In the genomic region with DNA sequence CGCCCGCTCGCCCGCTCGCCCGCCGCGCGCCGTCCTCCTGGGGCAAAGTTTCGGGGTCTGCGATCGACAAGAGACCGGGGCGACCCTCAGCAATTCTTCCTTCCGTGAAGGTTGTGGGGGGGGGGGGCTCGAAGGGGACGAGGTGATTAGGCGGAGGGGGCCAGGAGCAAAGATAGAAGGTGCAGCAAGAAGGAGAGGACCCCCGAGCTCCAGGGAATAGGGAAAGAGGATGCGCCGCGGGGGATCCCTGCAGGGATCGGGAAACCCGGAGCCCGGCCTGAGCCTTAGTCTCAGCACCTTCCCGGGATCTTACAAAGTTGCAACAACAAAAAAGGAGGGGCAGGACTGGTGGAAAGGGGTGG, we compare ENCODE assay signal across 8 mouse cellular contexts. TPM values are rescaled to one million over a fixed set of nuclear protein-coding genes. Genes with fewer than 3 reads are reported as not detected.
DNase-seq lines count a peak whose midpoint lies in the region; ATAC-seq and TF ChIP-seq lines count a peak whose summit lies in the region.

No protein-coding gene starts in this region.

- H3K36me3 ChIP-seq in erythroblast, embryonic 14.5 days (ENCODE audit: control insufficient read depth), result no peaks in the 10 kb centered on the region
- H3K36me3 ChIP-seq in testis, adult 2 months (ENCODE audit: control insufficient read depth, insufficient read depth, low read length), result no peaks in the 10 kb centered on the region
- H3K36me3 ChIP-seq in liver, embryonic 12.5 days, result peaks cover 3% of the 10 kb centered on the region; the same call in 1 of the 2 replicates

- no peak for TF ChIP-seq CTCF in testis, adult 2 months (IDR thresholded peaks at IDR 0.05; ENCODE audit: control insufficient read depth, insufficient read depth, insufficient replicate concordance, low read depth, low read length)

- peak overlapping the region; percentile 75 for H3K4me3 ChIP-seq in erythroblast, embryonic 14.5 days (replicated peaks)
- H3K4me3 ChIP-seq in testis, adult 2 months (ENCODE audit: control insufficient read depth, low read depth, low read length), result peak overlapping the region; percentile 76
- peak overlapping the region; percentile 78 for H3K4me3 ChIP-seq in liver, embryonic 12.5 days

- no peak for ATAC-seq in erythroblast, adult 5-6 weeks (replicated peaks; ENCODE audit: low FRiP score, poor library complexity, severe bottlenecking)
- no peak for ATAC-seq in liver, embryonic 12.5 days

- 7% methylated on average over 23 of the region's 27 CpGs for WGBS in liver, embryonic 12.5 days (ENCODE audit: insufficient replicate concordance)

- 0 out of 2 replicates have a peak overlapping the region, but pooled peaks have one; percentile 6 for H3K27ac ChIP-seq in testis, adult 2 months (ENCODE audit: control insufficient read depth, insufficient read depth, low read depth, low read length)
- peak overlapping the region; percentile 92; the same call in 1 of the 2 replicates for H3K27ac ChIP-seq in liver, embryonic 12.5 days

- H3K4me2 ChIP-seq in liver, embryonic 12.5 days, result peak overlapping the region; percentile 89

- H3K27me3 ChIP-seq in erythroblast, embryonic 14.5 days (ENCODE audit: control insufficient read depth), result peaks cover 35% of the 10 kb centered on the region
- H3K27me3 ChIP-seq in testis, adult 2 months (ENCODE audit: control insufficient read depth, insufficient read depth, low read length), result no peaks in the 10 kb centered on the region
- H3K27me3 ChIP-seq in liver, embryonic 12.5 days (replicated peaks), result peaks cover 26% of the 10 kb centered on the region

- TF ChIP-seq POLR2A in testis, adult 2 months (IDR thresholded peaks at IDR 0.05; ENCODE audit: control insufficient read depth, low read depth, low read length), result no peak

- no peaks in the 10 kb centered on the region for H3K9me3 ChIP-seq in erythroblast, embryonic 14.5 days (ENCODE audit: control insufficient read depth, low read length)
- no peaks in the 10 kb centered on the region for H3K9me3 ChIP-seq in liver, embryonic 12.5 days (replicated peaks)

- H3K4me1 ChIP-seq in erythroblast, embryonic 14.5 days (ENCODE audit: control insufficient read depth), result peaks cover 19% of the 10 kb centered on the region
- H3K4me1 ChIP-seq in testis, adult 2 months (ENCODE audit: control insufficient read depth, insufficient read depth, low read length), result peaks cover 7% of the 10 kb centered on the region
- peaks cover 19% of the 10 kb centered on the region for H3K4me1 ChIP-seq in liver, embryonic 12.5 days

- H3K9ac ChIP-seq in liver, embryonic 12.5 days, result peak overlapping the region; percentile 88

- DNase-seq in testis, postnatal 14 days (ENCODE audit: low spot score), result no peak
- DNase-seq in retina, postnatal 1 day, result no peak
- no peak for DNase-seq in frontal cortex, postnatal 25 days (ENCODE audit: low spot score in 2 of 2)
- DNase-seq in cerebellum, adult 9-11 months, result no peak

RNA-seq across cellular contexts. Expression of gene Foxp1, which starts 1.9 kb away (rescaled TPM):
- 1.7 and 2.4 TPM in 2 replicates for polyA plus RNA-seq in erythroblast, embryonic 14.5 days (2012)
- 10.7 and 26.5 TPM in 2 replicates for total RNA-seq in erythroblast, adult 5-6 weeks (2015; ENCODE audit: low replicate concordance)
- 12.3 and 19.5 TPM in 2 replicates for total RNA-seq in erythroblast, adult 5-6 weeks (2017; ENCODE audit: low replicate concordance)
- polyA plus RNA-seq in testis, adult 2 months (2012; rRNA removed), result 34.8 and 36.3 TPM in 2 replicates
- polyA plus RNA-seq in liver, embryonic 12.5 days (2016; fragmentation: Nextera tagmentation; extraction: Ambion mirVana), result 25.5 and 29.3 TPM in 2 replicates
